Mouse (Mus musculus) right cerebral cortex, adult 18-20 months (tissue): Measurements from ENCODE around the gene Papolb.

Experiments used
- DNase-seq: peaks from one replicate; pipeline ENCODE4 v3.0.0; 2022; ENCODE audit warnings: mixed read lengths

Gene Papolb

DNA sequence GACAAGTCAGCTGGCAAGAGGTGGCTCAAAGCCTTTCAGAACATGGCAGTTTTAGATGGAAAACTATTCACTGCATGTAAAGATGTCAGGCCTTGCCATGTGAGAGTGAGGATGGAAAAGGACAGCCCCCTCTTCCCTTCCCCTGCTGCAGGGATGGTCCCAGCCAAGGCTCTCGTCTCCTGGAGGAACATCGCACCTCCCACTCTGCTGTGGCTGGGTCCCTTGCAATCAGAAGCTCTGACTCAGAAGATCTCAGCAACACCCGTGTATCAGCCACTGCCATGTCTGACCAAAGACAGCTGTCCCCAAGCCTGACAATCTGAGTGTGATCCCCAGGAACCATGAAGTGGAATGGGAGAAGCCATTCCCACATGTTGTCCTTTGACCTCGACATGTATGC is 17.8 kb downstream of the Papolb start:
- DNase-seq, result peak; percentile 48

DNA sequence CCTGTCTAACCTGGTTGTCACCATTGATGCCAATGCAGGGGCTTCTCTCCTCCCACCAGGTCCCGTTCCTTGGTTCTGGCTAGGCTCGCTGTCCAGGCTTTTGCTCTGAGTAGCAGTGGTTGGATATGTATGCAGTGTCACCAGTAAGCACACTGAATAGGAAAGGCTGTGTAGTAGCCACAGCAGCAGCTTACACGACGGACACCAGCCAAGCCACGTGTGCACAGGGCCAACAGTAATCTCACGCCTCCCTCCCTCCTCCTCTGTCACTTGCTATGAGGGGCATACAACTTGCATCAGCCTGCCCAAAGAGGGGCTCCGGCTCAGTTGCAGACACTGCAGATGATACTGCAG is 19.8 kb downstream of the Papolb start:
- DNase-seq, result no peak

DNA sequence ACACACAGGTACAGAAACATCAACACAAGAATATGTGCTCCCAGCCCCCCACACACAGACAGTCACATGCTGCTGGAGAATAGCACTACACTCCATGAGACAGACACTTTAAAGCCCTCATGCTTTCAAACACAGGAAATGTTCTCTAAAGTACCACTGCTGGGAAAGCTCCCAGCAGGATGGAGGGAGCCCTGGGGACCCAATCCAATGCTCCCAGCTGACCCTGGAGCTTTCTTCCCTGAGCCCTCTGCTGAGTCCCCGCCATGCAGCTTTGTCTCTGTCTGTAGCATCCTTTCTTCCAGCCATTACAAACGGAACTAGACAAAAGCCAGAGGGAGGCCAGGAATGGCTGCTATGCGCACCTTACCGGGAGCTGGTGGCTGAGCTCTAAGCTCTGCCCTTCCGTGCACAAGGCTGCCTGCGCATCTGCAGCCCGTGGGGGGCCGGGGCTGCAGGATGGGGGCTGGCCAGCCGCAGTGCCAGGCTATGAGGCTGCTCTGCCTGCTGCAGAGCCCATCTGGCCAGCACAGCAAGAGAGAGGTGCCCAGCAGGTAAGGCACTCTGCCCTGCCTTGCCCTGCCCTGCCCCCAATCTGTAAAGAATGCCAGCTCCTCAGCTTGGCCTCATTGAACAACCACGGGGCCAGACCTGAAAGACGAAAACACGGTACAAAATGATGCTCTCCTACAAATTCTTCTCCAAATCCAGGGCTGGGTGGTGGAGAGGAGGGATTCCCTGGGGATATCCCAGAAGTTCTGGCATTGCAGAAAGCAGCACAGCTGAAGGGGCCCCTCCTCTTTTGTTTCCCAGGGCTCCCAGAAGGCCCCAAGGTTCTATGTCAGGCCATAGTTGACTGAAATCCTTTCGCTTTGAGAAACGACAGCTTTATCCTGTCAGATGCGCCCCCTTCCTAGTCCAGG is 20.5 kb downstream of the Papolb start:
- DNase-seq, result no peak

DNA sequence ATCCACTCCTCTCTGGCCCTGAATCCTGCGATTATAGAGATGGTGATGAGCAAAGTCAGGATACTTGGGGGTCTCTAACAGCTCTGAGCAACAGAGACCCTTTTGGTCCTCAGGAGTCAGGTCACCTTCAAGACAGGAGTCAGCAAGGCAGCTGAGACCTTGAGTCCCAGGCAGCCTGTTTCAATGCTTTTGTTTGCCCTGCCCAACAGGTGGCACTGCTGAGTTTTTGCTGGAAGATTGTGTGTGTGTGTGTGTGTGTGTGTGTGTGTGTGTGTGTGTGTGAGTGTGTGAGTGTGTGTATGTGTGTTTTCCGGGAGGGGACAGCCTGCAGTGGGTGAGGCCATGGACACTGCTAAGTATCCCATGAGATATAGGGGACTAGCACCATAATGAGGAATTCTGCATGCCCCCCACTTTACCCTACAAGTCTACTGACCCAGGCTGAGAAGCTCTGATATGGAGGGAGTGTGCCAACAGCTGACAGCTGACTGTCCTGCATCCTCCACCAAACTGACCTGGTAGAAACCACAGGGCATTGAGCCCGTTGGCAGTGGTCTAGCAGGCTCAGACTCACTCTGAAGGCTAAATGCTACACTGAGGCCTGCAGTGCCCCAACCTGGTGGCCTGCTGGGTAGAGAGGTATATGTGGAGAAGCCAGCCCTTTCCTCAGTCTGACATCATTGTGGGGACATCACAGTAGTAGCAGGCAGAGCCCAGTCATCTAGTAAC is 24.0 kb downstream of the Papolb start:
- DNase-seq, result no peak

DNA sequence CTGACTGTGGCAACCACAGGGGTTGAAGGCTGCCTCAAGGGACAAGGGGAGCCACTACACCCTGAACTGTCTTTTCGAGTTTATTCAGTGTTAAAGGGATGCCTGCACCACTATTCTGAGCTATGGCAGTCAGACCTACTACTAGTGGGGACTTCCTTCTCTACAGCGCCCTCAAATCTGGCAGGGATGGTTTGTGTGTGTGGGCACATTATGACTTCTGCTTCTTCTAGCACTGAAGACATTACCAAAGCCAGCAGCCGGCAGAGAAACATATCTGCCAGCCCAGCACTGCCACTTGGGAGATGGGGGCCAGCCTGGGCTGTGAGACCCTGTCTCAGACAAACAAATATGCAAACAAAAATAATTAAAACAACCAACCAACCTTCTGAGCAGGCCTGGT is 25.7 kb downstream of the Papolb start:
- peak; percentile 51 for DNase-seq

DNA sequence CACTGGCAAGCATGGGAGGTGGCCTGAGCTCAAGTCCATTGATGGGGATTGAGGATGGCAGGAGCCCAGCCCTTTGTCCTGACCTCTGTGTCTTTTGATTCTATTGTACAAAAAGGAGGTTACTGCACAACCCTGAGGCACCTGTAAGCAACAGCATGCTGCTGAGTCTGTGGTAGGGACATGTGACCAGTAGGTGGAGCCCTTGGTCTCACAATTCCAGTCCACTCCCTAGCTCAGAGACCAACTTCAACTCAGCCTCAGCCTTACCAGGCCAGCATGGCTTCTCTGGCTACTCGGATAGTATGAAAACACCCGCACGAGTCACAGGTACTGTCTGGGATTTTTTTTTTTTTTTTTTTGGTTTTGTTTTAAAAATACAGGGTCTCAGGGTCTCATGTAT is 27.5 kb downstream of the Papolb start:
- DNase-seq, result peak; percentile 88

DNA sequence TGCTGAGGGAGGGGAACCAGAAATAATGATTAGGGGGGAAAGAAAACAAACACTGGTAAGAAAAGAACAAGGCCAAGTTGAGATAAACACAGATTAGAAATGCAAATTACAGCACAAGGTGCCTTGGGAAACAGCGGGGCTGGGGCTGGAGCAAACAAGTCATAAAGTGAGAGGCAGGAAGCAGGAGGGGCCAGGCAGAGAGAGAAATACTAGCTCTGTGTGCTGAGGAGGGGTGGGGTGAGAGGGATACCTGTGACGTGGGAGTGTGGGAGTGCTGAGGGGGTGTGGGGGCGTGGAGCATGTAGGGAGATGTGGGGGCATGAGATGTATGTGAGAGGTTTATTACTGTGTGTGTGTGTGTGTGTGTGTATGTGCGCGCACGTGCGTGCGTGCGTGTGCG is 29.0 kb downstream of the Papolb start:
- DNase-seq, result no peak

DNA sequence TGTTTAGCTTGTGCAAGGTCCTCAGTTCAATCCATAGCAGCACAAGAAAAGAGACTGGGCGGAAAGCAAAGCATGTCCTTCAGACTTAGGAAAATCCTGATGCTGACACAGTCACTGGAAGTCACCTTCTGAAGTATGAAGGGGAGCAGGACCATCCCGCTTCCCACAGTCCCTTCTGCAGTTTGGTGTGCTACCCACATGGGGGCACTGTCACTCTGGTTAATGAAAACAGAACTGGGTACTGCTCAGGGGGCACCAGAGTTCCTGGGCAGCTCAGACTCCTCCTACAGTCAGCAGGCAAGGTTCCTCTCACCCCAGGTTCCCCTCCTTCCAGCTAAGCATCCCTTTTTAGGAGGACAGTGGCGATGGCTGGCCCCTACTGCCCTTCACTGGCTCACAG is 30.9 kb downstream of the Papolb start:
- DNase-seq, result no peak

DNA sequence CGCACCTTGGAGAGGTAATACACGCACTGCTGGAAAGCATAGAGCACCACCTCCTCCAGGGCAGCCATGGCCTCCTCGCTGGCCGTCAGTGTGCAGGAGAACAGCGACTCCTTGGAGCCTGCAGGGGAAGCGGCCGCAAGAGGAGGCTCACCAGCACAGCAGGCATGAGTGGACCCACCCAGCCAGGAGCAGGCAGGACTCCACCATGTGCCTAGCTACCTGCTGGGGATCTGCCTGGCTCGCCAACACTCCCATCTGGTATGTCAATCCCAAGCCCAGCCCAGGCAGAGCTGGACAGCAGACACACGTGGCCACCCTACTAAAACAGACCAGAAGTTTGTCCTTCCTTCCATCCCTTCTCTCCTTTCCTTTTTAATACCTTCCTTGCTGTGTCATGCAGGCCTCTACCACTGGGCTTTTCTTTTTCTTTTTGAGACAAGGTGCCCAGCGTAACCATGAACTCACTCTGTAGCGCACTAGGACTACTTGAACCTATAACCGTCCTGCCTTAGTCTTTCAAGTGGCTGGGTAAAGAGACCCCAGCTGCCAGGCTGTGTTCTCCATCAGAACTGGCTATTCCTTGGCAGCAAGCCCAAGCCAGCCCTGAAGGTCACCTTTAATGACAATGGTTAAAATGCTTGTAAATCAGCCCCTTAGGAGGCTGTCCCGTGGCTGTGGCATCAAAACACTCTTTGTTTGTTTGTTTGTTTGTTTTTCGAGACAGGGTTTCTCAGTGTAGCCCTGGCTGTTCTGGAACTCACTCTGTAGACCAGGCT is 34.4 kb downstream of the Papolb start:
- no peak for DNase-seq

DNA sequence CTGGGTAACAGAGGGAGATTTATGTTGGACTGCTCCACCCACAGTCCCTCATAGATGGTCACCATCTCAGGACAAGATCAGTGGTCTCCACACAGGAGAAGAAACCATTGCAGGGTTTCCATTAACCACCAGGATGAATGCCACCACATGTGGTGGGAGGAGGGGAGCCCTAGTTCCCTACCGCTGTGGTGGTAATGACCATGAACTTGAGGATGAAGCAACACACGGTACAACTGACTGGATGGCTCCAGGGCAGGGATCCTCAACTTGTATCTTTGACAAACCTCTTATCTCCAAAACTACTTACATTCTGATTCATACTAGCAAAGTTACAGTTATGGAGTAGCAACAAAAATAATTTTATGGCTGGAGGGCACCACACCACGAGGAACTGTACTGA is 36.6 kb downstream of the Papolb start:
- DNase-seq, result no peak

DNA sequence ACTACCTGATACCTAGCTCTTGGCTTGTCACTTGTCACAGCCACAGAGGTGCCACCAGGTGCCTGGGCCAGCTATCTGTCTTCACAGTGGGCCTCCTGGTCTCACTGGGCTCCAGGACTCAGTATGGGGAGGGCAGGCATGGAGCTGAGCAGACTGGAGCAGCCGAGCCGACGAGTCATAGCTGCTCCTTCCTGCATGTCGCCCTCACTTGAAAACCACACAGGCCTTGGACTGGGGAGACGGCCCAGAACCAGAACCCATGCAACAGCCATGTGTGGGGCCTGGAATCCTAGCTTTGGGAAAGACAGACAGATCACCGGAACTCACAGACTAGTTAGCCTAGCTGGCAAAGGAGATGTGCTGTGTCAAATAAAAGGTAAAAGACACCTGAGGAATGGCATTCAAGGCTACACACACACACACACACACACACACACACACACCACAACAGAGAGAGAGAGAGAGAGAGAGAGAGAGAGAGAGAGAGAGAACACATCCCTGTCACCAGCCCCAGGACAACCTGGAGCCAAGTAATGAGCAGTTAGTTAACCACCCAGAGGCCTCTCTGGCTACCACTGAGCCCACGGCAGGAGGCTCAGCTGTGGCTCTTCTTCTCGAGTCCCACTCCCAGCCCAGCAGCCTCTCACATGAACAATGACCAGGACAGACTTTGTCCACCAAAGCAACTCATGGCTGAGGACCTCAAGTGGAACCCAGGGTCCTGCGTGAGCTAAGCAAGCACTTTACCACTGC is 39.7 kb downstream of the Papolb start:
- no peak for DNase-seq

DNA sequence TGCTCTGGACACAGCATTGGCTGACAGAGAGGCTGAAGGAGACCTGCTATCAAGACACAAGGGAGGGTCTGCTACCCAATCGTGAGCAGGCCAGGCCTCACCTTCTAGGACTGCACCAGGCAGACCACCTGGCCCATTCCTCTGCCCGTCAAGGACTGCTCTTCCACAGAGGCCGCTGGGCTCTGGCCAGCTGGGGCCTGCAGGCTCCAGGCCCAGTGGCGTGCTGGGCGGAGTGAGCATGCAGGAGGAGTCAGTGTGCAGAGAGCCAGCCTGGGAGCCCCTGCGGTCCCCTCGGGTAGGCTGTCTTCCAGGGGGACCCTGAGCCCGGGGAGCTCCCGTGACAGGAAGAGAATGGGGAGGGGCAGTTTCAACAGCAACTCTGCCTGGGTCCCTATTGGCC is 43.2 kb downstream of the Papolb start:
- DNase-seq, result no peak

DNA sequence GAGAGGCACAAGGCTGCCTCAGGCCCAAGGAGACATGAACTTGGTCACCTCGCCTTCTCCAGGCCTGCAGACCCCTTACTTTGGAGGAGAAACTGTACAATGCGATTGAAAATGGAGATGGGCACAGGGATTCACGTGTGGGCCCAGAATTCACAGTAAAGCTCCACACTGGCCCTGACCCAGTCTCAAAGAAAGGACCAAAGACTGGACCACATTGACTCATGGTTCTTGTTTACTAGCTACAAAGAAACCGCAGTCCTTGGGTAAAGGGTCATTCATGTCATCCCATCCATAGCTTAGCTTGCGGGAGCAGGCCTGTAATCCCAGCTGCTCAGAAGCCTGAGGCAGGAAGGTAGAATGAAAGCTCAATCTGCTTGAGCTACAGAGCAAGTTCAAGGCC is 46.3 kb downstream of the Papolb start:
- DNase-seq, result no peak

DNA sequence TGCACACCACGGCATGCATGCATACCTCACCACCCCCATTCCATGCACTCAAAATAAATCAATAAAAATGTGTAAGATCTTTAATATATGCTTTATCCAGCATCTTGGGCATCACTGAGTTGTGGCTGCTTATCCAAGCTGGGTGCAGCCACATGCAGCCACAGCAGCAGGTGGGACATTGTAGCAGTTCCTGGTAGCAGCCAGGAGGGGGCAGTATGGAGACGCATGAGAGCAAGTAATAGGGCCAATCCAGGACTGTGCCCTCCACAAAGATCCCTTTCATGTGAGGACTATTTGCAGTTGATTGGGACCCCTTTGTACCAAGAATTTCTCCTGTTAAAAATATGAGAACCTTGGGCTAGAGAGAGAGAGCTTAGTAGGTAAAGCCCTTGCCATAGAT is 47.4 kb downstream of the Papolb start:
- no peak for DNase-seq

DNA sequence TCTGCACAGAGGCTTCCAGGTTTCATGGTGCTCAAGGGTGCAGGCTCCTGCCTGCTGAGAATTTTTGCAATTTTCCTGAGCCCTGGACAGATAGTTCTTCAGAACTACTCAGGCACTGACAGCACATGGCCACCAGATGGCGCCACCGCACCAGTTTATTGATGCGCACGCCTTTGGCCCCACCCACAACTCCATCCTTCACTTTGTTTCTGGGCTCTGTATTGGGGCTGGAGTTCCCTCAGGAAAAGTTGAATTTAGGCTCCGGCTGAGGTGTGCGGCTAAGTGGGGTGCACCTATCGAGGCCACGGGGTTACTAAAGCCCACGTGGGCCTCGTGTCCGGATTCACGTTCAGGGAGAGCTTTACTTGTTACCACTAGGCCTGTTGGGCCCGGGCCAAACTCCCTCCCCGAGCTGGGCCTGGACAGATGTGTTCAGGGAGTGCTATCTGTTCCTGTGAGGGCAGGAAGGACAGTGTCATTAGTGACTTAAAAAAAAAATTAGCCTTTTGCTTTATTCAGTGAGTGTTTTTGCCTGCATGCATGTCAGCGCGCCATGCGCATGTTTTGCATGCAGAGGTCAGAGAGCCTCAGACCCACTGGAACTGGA is 50.9 kb downstream of the Papolb start:
- peak; percentile 78 for DNase-seq

DNA sequence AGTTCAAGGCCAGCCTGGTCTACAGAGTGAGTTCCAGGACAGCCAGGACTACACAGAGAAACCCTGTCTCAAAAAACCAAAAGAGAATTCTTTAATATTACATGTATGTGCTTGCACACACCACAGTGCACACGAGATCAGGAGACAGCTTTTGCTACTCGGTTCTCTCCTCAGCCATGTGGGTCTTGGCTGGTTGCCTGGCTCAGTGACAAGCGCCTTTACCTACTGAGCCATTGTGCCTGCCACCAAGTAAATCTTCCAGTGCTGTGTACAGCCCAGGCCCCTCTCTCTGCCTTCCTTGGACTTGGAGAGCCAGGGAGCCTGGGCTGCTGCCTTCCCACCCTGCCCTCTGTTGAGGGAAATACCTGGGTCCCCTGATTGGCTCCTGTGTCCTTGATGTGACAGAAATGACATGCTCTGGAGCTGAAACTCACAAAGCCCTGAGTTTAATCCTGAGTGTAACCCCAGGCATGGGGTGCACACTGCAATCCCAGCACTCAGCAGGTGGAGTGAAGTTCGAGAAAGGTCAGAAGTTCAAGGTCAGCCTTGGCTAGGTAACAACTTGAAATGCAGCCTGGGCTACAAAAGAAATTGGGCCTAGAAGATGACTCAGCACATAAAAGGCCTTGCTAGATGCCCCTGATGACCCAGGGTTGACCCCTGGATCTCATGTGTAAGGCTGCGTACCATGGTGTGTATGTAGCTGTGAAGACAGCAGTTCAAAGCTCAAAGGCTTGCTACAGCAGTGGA is 51.8 kb downstream of the Papolb start:
- DNase-seq, result no peak

DNA sequence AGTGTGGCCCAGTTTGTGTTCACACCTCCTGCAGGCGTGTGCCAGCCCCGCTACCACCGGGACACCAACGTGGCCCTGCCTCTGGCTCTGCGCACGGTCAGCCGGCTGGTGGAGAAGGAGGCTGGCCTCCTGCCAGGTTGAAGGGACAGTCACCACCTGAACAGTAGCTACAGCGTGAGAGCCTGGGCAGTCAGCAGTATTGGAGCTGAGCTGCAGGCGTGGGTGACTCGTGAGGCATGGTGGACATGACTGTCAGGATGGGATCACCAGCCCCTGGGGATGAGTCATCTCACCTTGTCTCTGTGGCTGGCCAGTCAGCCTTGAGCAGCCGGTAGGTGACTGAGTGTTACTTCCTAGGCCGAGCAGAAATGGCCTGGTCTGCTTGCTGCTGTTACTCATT is 52.5 kb downstream of the Papolb start:
- no peak for DNase-seq
